Mouse (Mus musculus) brain, embryonic 14.5 days (tissue): ENCODE results near the gene Asb5.
"Not testable (repeated sequence)": the region's sequence is repeated elsewhere in the genome, so short reads cannot be mapped to it uniquely, and the experiment has no call there.

ENCODE experiments used
- CTCF ChIP-seq: fragments of 200-500 bp; IDR thresholded peaks from 2 replicates; pipeline ENCODE4 v1.5.1; 2012; ENCODE audit warnings: inconsistent platforms, mild to moderate bottlenecking, moderate library complexity, borderline replicate concordance; ENCODE audit not compliant: insufficient read depth, insufficient read length; ENCODE audit errors: extremely low read depth
- POLR2A ChIP-seq: fragments of 200-500 bp; IDR thresholded peaks from 2 replicates; pipeline ENCODE4 v1.6.1; 2012; ENCODE audit warnings: mild to moderate bottlenecking, inconsistent platforms, borderline replicate concordance; ENCODE audit not compliant: poor library complexity, insufficient read depth, insufficient read length, severe bottlenecking; ENCODE audit errors: extremely low read depth

DNA sequence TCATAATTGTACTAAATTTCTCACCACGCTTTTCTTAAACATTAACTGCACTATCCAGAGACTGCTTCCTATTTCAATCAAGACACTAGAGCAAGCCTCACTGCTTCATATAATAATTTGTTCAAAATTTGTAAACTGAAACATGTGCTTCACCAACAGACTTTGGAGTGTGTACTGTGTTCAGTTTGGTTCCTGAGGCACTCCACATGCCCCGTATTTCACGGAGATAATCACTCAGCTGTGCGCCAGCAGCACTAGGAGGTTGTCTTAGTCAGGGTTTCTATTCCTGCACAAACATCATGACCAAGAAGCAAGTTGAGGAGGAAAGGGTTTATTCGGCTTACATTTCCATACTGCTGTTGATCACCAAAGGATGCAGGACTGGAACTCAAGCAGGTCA is 17.2 kb upstream of the Asb5 start:
- TF ChIP-seq POLR2A, CTCF: not testable (repeated sequence)
